ENCODE assay signal across 23 mouse cellular contexts in genomic region chr16:57546355-57546754, GRCm38 (mm10).
"Had no signal": no experiment of that assay in that cellular context is flagged by ENCODE, and none has a peak within 500 bp of the region (broad histone marks: within the 10 kb centered on the region; RNA-seq: fewer than 3 reads in every experiment).

No protein-coding gene starts in this region.

- ATAC-seq: intestine, embryonic 16.5 days; liver, embryonic 12.5 days; midbrain, embryonic 15.5 days had no signal

- H3K4me2 ChIP-seq: limb, embryonic 13.5 days; liver, embryonic 12.5 days; liver, embryonic 15.5 days; lung, embryonic 15.5 days; midbrain, embryonic 12.5 days; midbrain, embryonic 15.5 days; neural tube, embryonic 13.5 days had no signal

- H3K27me3 ChIP-seq: limb, embryonic 13.5 days; lung, embryonic 15.5 days had no signal

- DNase-seq: kidney, adult 18-20 months; kidney, adult 9 months; kidney, postnatal 14 days; kidney, postnatal 4 days; liver; lung, adult 18-20 months; lung, postnatal 14 days; retina, postnatal 1 day; thymus, adult 2 months; thymus, postnatal 14 days; thymus, postnatal 4 days had no signal

- H3K4me3 ChIP-seq: limb, embryonic 10.5 days; limb, embryonic 13.5 days; liver, embryonic 12.5 days; liver, embryonic 15.5 days; lung, embryonic 15.5 days; midbrain, embryonic 12.5 days; midbrain, embryonic 15.5 days; myocyte; neural tube, embryonic 13.5 days had no signal

- H3K36me3 ChIP-seq: limb, embryonic 10.5 days; limb, embryonic 13.5 days; liver, embryonic 12.5 days; liver, embryonic 15.5 days; lung, embryonic 15.5 days; midbrain, embryonic 12.5 days; midbrain, embryonic 15.5 days; neural tube, embryonic 13.5 days had no signal

- H3K9me3 ChIP-seq: limb, embryonic 10.5 days; limb, embryonic 13.5 days; liver, embryonic 12.5 days; liver, embryonic 15.5 days; lung, embryonic 15.5 days; midbrain, embryonic 15.5 days; neural tube, embryonic 13.5 days had no signal

- H3K27ac ChIP-seq: limb, embryonic 10.5 days; limb, embryonic 13.5 days; liver, embryonic 12.5 days; liver, embryonic 15.5 days; lung, embryonic 15.5 days; macrophage; midbrain, embryonic 12.5 days; midbrain, embryonic 15.5 days; neural tube, embryonic 13.5 days; stomach, postnatal 0 days had no signal

- H3K9ac ChIP-seq: limb, embryonic 13.5 days; liver, embryonic 12.5 days; liver, embryonic 15.5 days; lung, embryonic 15.5 days; midbrain, embryonic 12.5 days; midbrain, embryonic 15.5 days; neural tube, embryonic 13.5 days had no signal
